In genomic region chr16:30082965-30083364, GRCm38 (mm10) we compare ENCODE assay signal across 27 mouse cellular contexts. TPM values are rescaled to one million over a fixed set of nuclear protein-coding genes. Genes with fewer than 3 reads are reported as not detected.
DNase-seq lines count a peak whose midpoint lies in the region; ATAC-seq lines count a peak whose summit lies in the region.
"Had no signal": no experiment of that assay in that cellular context is flagged by ENCODE, and none has a peak within 500 bp of the region (broad histone marks: within the 10 kb centered on the region; RNA-seq: fewer than 3 reads in every experiment).

No protein-coding gene starts in this region.

- no peaks in the 10 kb centered on the region for H3K27me3 ChIP-seq in kidney, embryonic 14.5 days (ENCODE audit: control insufficient read depth, insufficient read depth, low read length)
- H3K27me3 ChIP-seq in kidney, embryonic 16.5 days (ENCODE audit: insufficient read depth, low read length) = no peaks in the 10 kb centered on the region
- H3K27me3 ChIP-seq in limb, embryonic 10.5 days (ENCODE audit: low read depth, poor library complexity, severe bottlenecking) = no peaks in the 10 kb centered on the region
- H3K27me3 ChIP-seq: embryonic facial prominence, embryonic 13.5 days; embryonic facial prominence, embryonic 15.5 days had no signal

- H3K4me2 ChIP-seq in kidney, embryonic 14.5 days (replicated peaks; ENCODE audit: low read depth, low read length) = no peak overlapping the region
- no peak overlapping the region; the same call in 1 of the 2 replicates for H3K4me2 ChIP-seq in kidney, embryonic 16.5 days (replicated peaks; ENCODE audit: low read depth, low read length)
- H3K4me2 ChIP-seq: embryonic facial prominence, embryonic 13.5 days; embryonic facial prominence, embryonic 15.5 days; forebrain, embryonic 12.5 days had no signal

- H3K9me3 ChIP-seq in kidney, embryonic 14.5 days (ENCODE audit: control insufficient read depth, low read length) = no peaks in the 10 kb centered on the region
- H3K9me3 ChIP-seq in kidney, embryonic 16.5 days (ENCODE audit: low read length) = no peaks in the 10 kb centered on the region
- H3K9me3 ChIP-seq in limb, embryonic 10.5 days (replicated peaks) = no peaks in the 10 kb centered on the region
- H3K9me3 ChIP-seq: embryonic facial prominence, embryonic 13.5 days; embryonic facial prominence, embryonic 15.5 days; forebrain, embryonic 10.5 days; forebrain, embryonic 12.5 days had no signal

- H3K27ac ChIP-seq in kidney, embryonic 14.5 days (ENCODE audit: low read depth, low read length) = peak overlapping the region; percentile 83; the same call in 1 of the 2 replicates
- peak overlapping the region; percentile 83 for H3K27ac ChIP-seq in kidney, embryonic 16.5 days (ENCODE audit: low read length)
- H3K27ac ChIP-seq in limb, embryonic 10.5 days = 0 out of 2 replicates have a peak overlapping the region, but pooled peaks have one; percentile 65
- H3K27ac ChIP-seq: embryonic facial prominence, embryonic 13.5 days; embryonic facial prominence, embryonic 15.5 days; forebrain, embryonic 10.5 days; forebrain, embryonic 12.5 days had no signal

- no peak for DNase-seq in kidney, postnatal 36 days
- DNase-seq in kidney, adult 11 months = no peak
- DNase-seq in kidney, postnatal 4 days = peak; percentile 13 to 27
- DNase-seq in kidney, postnatal 14 days = no peak
- DNase-seq in limb, embryonic 10.5 days (ENCODE audit: low spot score) = no peak
- no peak for DNase-seq in right cerebral cortex, postnatal 10 days (ENCODE audit: low spot score in 2 of 2)
- DNase-seq: adrenal gland, adult 8-10 months; adrenal gland, postnatal 14 days; adrenal gland, postnatal 36 days; B cell, adult 2 months; cerebellum, adult 11-12 months; cerebellum, adult 2 months; cerebellum, adult 9-10 months; cerebellum, postnatal 14 days; cerebellum, postnatal 36 days; embryo, embryonic 11 days had no signal

- H3K4me1 ChIP-seq in kidney, embryonic 14.5 days (ENCODE audit: control insufficient read depth, insufficient read depth, low read length) = peaks cover 29% of the 10 kb centered on the region
- H3K4me1 ChIP-seq in kidney, embryonic 16.5 days (ENCODE audit: insufficient read depth, low read length) = peaks cover 36% of the 10 kb centered on the region
- peaks cover 36% of the 10 kb centered on the region for H3K4me1 ChIP-seq in limb, embryonic 10.5 days
- H3K4me1 ChIP-seq: forebrain, embryonic 12.5 days had no signal

- H3K4me3 ChIP-seq in kidney, embryonic 14.5 days (ENCODE audit: low read length) = no peak overlapping the region
- H3K4me3 ChIP-seq in kidney, embryonic 16.5 days (ENCODE audit: low read length) = no peak overlapping the region
- H3K4me3 ChIP-seq in limb, embryonic 10.5 days = no peak overlapping the region
- H3K4me3 ChIP-seq: embryonic facial prominence, embryonic 13.5 days; embryonic facial prominence, embryonic 15.5 days; erythroblast, embryonic 14.5 days; forebrain, embryonic 10.5 days; forebrain, embryonic 12.5 days had no signal

- ATAC-seq in kidney, embryonic 14.5 days (ENCODE audit: low FRiP score, low TSS enrichment) = peak; percentile 40
- ATAC-seq in kidney, embryonic 16.5 days (ENCODE audit: low FRiP score, low TSS enrichment) = peak; percentile 50
- ATAC-seq: activated CD4-positive, CD25-positive, alpha-beta regulatory T cell, adult 4 months; CD4-positive, CD25-positive, alpha-beta regulatory T cell, adult 4 months; forebrain, embryonic 14.5 days; forebrain, embryonic 16.5 days had no signal

- H3K36me3 ChIP-seq in kidney, embryonic 14.5 days (ENCODE audit: control insufficient read depth, insufficient read depth, low read length) = no peaks in the 10 kb centered on the region
- no peaks in the 10 kb centered on the region for H3K36me3 ChIP-seq in kidney, embryonic 16.5 days (ENCODE audit: insufficient read depth, low read length)
- H3K36me3 ChIP-seq in limb, embryonic 10.5 days = no peaks in the 10 kb centered on the region
- H3K36me3 ChIP-seq: embryonic facial prominence, embryonic 13.5 days; embryonic facial prominence, embryonic 15.5 days; forebrain, embryonic 10.5 days; forebrain, embryonic 12.5 days had no signal

- H3K9ac ChIP-seq in kidney, embryonic 14.5 days (ENCODE audit: low read depth, low read length) = no peak overlapping the region
- H3K9ac ChIP-seq in kidney, embryonic 16.5 days (replicated peaks; ENCODE audit: low read length) = no peak overlapping the region
- H3K9ac ChIP-seq: embryonic facial prominence, embryonic 13.5 days; embryonic facial prominence, embryonic 15.5 days; forebrain, embryonic 12.5 days had no signal

- 39% methylated on average over 8 of the region's 8 CpGs for WGBS in kidney, embryonic 14.5 days
- WGBS in kidney, embryonic 16.5 days = 56% methylated on average over 8 of the region's 8 CpGs
- WGBS in limb, embryonic 10.5 days = 91% methylated on average over 8 of the region's 8 CpGs

RNA-seq across cellular contexts. Expression of gene Hes1, which starts 18.8 kb away (rescaled TPM):
- 68.7 and 82.2 TPM in 2 replicates for polyA plus RNA-seq in kidney, embryonic 14.5 days (2014; fragmentation: Nextera tagmentation; extraction: Ambion mirVana)
- 45.5 and 45.7 TPM in 2 replicates for polyA plus RNA-seq in kidney, embryonic 16.5 days (2015; fragmentation: Nextera tagmentation; extraction: Ambion mirVana)
- polyA plus RNA-seq in limb, embryonic 10.5 days (2016; fragmentation: Nextera tagmentation; extraction: Ambion mirVana) = 39.5 and 45.5 TPM in 2 replicates
- polyA plus RNA-seq: activated CD4-positive, CD25-positive, alpha-beta regulatory T cell, adult 4 months had no signal

Comparison
In these comparisons a context has a peak if more than half of its experiments do, and no peak if none do; other contexts are left out.
1. DNase-seq: peak in kidney, postnatal 4 days (2 of 2); none in kidney, postnatal 36 days (0 of 2), kidney, adult 11 months (single experiment), kidney, postnatal 14 days (single experiment), limb, embryonic 10.5 days (single experiment) and right cerebral cortex, postnatal 10 days (0 of 2).
2. Peak in every context shown above with its lines, with median percentiles within 50 percentile points of each other: H3K27ac ChIP-seq.